Mouse (Mus musculus) ES-E14 (cell line): ENCODE data around the gene Dach1.

Experiments
- CHD2 ChIP-seq: IDR thresholded peaks from 2 replicates; pipeline ENCODE4 v1.6.1; 2014; ENCODE audit warnings: mild to moderate bottlenecking, low read depth, low read length, inconsistent platforms
- HCFC1 ChIP-seq: IDR thresholded peaks from 2 replicates; pipeline ENCODE4 v1.6.1; 2012; ENCODE audit warnings: low read length, inconsistent platforms, borderline replicate concordance; ENCODE audit not compliant: insufficient read depth
- MAFK ChIP-seq: IDR thresholded peaks from 2 replicates; pipeline ENCODE4 v1.6.1; 2014; ENCODE audit warnings: mild to moderate bottlenecking, low read depth, low read length, inconsistent platforms; ENCODE audit not compliant: insufficient read depth
- ZC3H11A ChIP-seq: IDR thresholded peaks from 2 replicates; pipeline ENCODE4 v1.6.1; 2012; ENCODE audit warnings: low read depth, mild to moderate bottlenecking, inconsistent platforms, low read length, borderline replicate concordance
- ZNF384 ChIP-seq: IDR thresholded peaks from 2 replicates; pipeline ENCODE4 v1.6.1; 2012; ENCODE audit warnings: low read depth, low read length, inconsistent platforms

GRCm38 (mm10) chr14:97814555-97815175 lies 354.9 kb downstream of the Dach1 start:
- TF ChIP-seq ZNF384, result no peak
- TF ChIP-seq CHD2, result no peak
- TF ChIP-seq MAFK, result no peak
- TF ChIP-seq HCFC1, result no peak
- no peak for TF ChIP-seq ZC3H11A
